Mouse (Mus musculus): Measurements from ENCODE around the gene Sox5. TPM values are rescaled to one million over a fixed set of nuclear protein-coding genes. Genes with fewer than 3 reads are reported as not detected.

Gene Sox5
- polyA plus RNA-seq, 1 experiment from 2014 or later, result 14.1 TPM

GRCm38 (mm10) chr6:143843933-143844700 lies 937.7 kb downstream of the Sox5 start:
- no peaks in the 10 kb centered on the region for H3K36me3 ChIP-seq
- H3K4me2 ChIP-seq, result no peak overlapping the region
- H3K4me3 ChIP-seq (replicated peaks), result no peak overlapping the region
- no peaks in the 10 kb centered on the region for H3K9me3 ChIP-seq (replicated peaks)
- no peaks in the 10 kb centered on the region for H3K27me3 ChIP-seq
- no peak overlapping the region for H3K9ac ChIP-seq
- ATAC-seq (replicated peaks; ENCODE audit: low FRiP score), result no peak
- 85% methylated on average over 10 of the region's 10 CpGs for WGBS
- H3K27ac ChIP-seq, result no peak overlapping the region
- no peaks in the 10 kb centered on the region for H3K4me1 ChIP-seq

DNA sequence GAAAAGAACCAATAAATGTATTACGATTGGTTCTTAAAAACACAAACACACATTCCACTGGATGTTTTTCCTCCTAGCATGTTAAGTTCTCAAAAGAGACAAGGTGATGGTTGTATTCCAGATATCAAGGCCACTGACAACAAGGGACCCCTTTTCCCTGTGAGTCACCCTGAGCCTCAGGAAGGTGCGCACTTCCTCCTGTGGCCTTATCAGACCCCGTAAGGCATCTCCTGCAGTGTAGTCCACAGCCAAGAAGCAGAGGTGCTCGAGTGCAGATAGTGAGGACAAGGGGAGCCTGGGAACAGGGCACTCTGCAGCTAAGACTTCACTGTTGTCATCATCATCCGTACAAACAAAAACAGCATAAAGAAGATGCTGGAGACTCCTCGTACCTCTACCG lies 939.8 kb downstream of the Sox5 start:
- no peak overlapping the region for H3K4me2 ChIP-seq
- no peak overlapping the region for H3K4me3 ChIP-seq (replicated peaks)

GRCm38 (mm10) chr6:143841109-143841638 lies 940.6 kb downstream of the Sox5 start:
- Histone ChIP-seq H3K4me1 (no peaks in the 10 kb centered on the region), H3K27ac (no peak overlapping the region), H3K36me3 (no peaks in the 10 kb centered on the region), H3K9ac (no peak overlapping the region), H3K27me3 (no peaks in the 10 kb centered on the region), H3K4me2 (no peak overlapping the region), H3K9me3 (replicated peaks) (no peaks in the 10 kb centered on the region), H3K4me3 (replicated peaks) (no peak overlapping the region)
- 87% methylated on average over 15 of the region's 15 CpGs for WGBS
- no peak for ATAC-seq (replicated peaks; ENCODE audit: low FRiP score)

More for the DNA sequence above, 939.8 kb downstream of the Sox5 start:
- WGBS, result 90% methylated on average over 7 of the region's 7 CpGs
- Histone ChIP-seq H3K9me3 (replicated peaks) (no peaks in the 10 kb centered on the region), H3K9ac (no peak overlapping the region), H3K4me1 (no peaks in the 10 kb centered on the region), H3K27me3 (no peaks in the 10 kb centered on the region), H3K27ac (no peak overlapping the region), H3K36me3 (no peaks in the 10 kb centered on the region)
- ATAC-seq (replicated peaks; ENCODE audit: low FRiP score), result no peak

GRCm38 (mm10) chr6:143838384-143839076 lies 943.2 kb downstream of the Sox5 start:
- ATAC-seq (replicated peaks; ENCODE audit: low FRiP score), result no peak
- Histone ChIP-seq H3K4me3 (replicated peaks) (no peak overlapping the region), H3K4me2 (no peak overlapping the region), H3K9ac (no peak overlapping the region), H3K4me1 (no peaks in the 10 kb centered on the region), H3K27me3 (no peaks in the 10 kb centered on the region), H3K36me3 (no peaks in the 10 kb centered on the region; the same call in 1 of the 2 replicates), H3K9me3 (replicated peaks) (no peaks in the 10 kb centered on the region), H3K27ac (no peak overlapping the region)
- WGBS, result 52% methylated on average over 9 of the region's 9 CpGs

GRCm38 (mm10) chr6:143835331-143835730 lies 946.4 kb downstream of the Sox5 start:
- no peaks in the 10 kb centered on the region for H3K9me3 ChIP-seq (replicated peaks)
- no peak overlapping the region for H3K4me2 ChIP-seq
- H3K4me3 ChIP-seq (replicated peaks), result no peak overlapping the region
- no peaks in the 10 kb centered on the region for H3K4me1 ChIP-seq
- no peak for ATAC-seq (replicated peaks; ENCODE audit: low FRiP score)
- no peak overlapping the region for H3K9ac ChIP-seq
- H3K27me3 ChIP-seq, result no peaks in the 10 kb centered on the region
- 83% methylated on average over 7 of the region's 7 CpGs for WGBS
- H3K27ac ChIP-seq, result no peak overlapping the region
- no peaks in the 10 kb centered on the region; the same call in 1 of the 2 replicates for H3K36me3 ChIP-seq

DNA sequence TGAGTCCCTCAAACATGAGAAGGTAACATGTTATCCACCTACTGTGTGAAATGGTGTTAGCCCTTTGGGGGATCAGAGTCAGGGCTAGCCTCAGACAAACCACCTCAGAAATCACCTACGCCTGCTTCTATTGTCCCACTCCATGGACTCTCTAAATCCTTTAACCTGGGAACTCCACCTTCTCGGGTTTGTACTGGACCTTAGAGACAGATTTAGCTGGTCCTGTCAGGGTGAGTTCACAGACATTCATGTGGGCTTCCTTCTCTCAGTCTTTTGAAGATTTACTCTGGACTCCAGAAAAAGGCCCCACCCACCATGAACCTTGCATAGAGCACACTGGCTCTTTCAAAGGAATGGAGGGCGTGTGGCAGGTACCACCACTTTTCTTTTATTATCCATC lies 947.8 kb downstream of the Sox5 start:
- ATAC-seq (replicated peaks; ENCODE audit: low FRiP score), result no peak
- WGBS, result 92% methylated on average over 3 of the region's 3 CpGs
- no peak overlapping the region for H3K4me3 ChIP-seq (replicated peaks)
- H3K4me1 ChIP-seq, result no peaks in the 10 kb centered on the region
- no peaks in the 10 kb centered on the region for H3K27me3 ChIP-seq
- H3K27ac ChIP-seq, result no peak overlapping the region
- no peak overlapping the region for H3K4me2 ChIP-seq
- no peak overlapping the region for H3K9ac ChIP-seq
- H3K9me3 ChIP-seq (replicated peaks), result no peaks in the 10 kb centered on the region
- no peaks in the 10 kb centered on the region; the same call in 1 of the 2 replicates for H3K36me3 ChIP-seq

DNA sequence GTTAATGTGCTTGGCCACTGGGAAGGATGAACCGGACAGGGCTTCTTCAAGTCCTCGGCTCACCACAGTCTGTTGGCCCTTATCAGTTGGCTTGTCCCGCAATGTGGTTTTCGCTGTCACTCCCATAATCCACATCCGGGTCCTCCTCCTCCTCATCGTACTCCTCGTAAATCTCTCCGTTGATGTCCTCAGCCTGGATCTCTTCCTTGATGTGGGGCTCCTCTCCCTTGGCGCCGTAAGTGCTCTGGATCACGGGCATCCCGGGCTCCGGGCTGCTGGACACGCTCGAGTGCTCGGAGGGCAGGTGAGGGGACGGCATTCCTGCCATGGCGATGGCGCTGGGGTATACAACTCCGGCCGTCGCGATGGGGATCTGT lies 948.6 kb downstream of the Sox5 start:
- H3K9me3 ChIP-seq (replicated peaks), result no peaks in the 10 kb centered on the region

DNA sequence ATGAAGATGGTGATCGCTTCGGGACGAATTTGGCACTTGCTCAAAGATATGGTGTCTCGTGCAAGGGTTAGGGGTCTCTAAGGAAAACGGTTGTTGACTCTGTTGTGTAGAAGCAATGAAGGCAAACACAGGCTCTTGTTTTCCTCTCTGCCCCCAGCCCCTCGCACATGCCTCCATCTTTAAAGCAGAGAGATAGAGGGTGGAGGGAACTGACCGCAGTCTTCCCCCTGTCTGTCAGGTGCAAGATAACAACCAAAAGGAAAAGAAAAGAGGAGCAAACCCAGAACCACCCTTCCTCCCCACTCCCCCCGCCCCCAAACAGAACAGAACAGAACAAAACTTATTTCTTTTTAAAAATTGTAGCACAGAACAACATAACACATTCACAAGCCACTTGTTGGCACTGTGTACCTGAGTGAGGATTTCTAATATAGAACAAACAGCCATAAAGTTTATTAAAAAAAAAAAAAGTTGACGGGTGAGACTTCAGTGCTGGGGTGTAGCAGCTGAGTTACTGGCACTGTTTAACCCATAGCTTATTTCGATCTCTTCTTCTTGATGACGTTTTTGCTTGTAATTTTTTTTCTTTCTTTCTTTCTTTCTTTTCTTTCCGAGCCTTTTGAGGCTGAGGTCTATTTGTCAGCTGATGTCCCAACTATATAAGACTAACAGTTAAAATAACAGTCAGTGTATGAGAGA lies 949.1 kb downstream of the Sox5 start:
- Histone ChIP-seq H3K4me1 (no peaks in the 10 kb centered on the region), H3K4me2 (no peak overlapping the region), H3K4me3 (replicated peaks) (no peak overlapping the region), H3K27ac (no peak overlapping the region), H3K9me3 (replicated peaks) (no peaks in the 10 kb centered on the region), H3K9ac (no peak overlapping the region), H3K27me3 (no peaks in the 10 kb centered on the region), H3K36me3 (no peaks in the 10 kb centered on the region; the same call in 1 of the 2 replicates)
- no peak for ATAC-seq (replicated peaks; ENCODE audit: low FRiP score)
- WGBS, result 86% methylated on average over 12 of the region's 12 CpGs

More for the DNA sequence above, 948.6 kb downstream of the Sox5 start:
- ATAC-seq (replicated peaks; ENCODE audit: low FRiP score), result no peak
- 75% methylated on average over 23 of the region's 23 CpGs for WGBS
- Histone ChIP-seq H3K4me2 (no peak overlapping the region), H3K27me3 (no peaks in the 10 kb centered on the region), H3K36me3 (no peaks in the 10 kb centered on the region; the same call in 1 of the 2 replicates), H3K4me1 (no peaks in the 10 kb centered on the region), H3K9ac (no peak overlapping the region), H3K4me3 (replicated peaks) (no peak overlapping the region), H3K27ac (no peak overlapping the region)

- Histone ChIP-seq H3K4me1 (no peaks in the 10 kb centered on the region), H3K4me2 (no peak overlapping the region), H3K9ac (no peak overlapping the region), H3K27me3 (no peaks in the 10 kb centered on the region), H3K4me3 (replicated peaks) (no peak overlapping the region), H3K9me3 (replicated peaks) (no peaks in the 10 kb centered on the region), H3K36me3 (no peaks in the 10 kb centered on the region; the same call in 1 of the 2 replicates), H3K27ac (no peak overlapping the region)
- ATAC-seq (replicated peaks; ENCODE audit: low FRiP score), result no peak
- WGBS, result 41% methylated on average over 4 of the region's 4 CpGs
Measured at GRCm38 (mm10) chr6:143831246-143831645, 950.5 kb downstream of the Sox5 start.

DNA sequence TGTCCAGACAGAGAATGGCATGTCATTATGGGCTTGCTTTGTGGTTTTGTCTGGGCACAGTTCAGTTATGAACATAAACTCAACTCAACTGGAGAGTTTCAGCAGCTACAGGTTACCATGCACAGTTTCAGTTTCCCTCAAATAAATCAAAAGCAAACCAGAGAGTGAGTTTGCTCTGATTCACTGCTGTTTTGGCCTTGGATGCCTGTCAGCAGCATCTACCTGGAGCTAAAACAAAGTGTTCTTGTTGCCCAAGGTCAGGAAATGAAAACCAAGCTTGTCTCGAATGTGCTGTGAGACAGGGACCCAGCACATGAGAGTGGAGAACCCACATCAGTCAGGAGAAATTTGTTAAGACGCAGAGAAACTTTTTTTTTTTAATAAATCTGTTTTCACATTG lies 951.6 kb downstream of the Sox5 start:
- Histone ChIP-seq H3K36me3 (no peaks in the 10 kb centered on the region; the same call in 1 of the 2 replicates), H3K27ac (no peak overlapping the region), H3K27me3 (no peaks in the 10 kb centered on the region), H3K9me3 (replicated peaks) (no peaks in the 10 kb centered on the region), H3K9ac (no peak overlapping the region), H3K4me3 (replicated peaks) (no peak overlapping the region), H3K4me1 (no peaks in the 10 kb centered on the region), H3K4me2 (no peak overlapping the region)
- 50% methylated on average over 2 of the region's 2 CpGs for WGBS
- ATAC-seq (replicated peaks; ENCODE audit: low FRiP score), result no peak

DNA sequence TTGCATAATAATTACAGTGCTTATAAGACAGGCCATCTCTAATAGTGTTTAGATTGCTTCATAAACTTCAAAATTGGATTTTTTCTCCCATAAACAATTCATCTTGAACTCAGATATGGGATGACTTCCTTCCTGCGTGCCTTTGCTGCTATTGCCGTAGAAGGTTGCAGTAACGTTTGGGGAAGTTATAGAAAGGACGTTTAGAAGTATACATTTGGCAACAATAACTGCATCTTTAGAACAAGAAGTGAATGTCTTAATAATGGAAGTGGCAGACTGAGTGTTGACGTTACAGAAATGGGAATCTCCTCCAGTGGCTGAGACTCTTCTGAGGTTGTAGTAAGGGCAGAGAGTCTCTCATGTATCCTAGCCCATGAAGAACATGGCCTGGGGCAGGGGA lies 955.0 kb downstream of the Sox5 start:
- Histone ChIP-seq H3K36me3 (no peaks in the 10 kb centered on the region), H3K27me3 (no peaks in the 10 kb centered on the region), H3K9me3 (replicated peaks) (no peaks in the 10 kb centered on the region), H3K27ac (no peak overlapping the region), H3K4me2 (no peak overlapping the region), H3K4me3 (replicated peaks) (no peak overlapping the region), H3K4me1 (no peaks in the 10 kb centered on the region), H3K9ac (no peak overlapping the region)
- WGBS, result 85% methylated on average over 5 of the region's 5 CpGs
- no peak for ATAC-seq (replicated peaks; ENCODE audit: low FRiP score)

DNA sequence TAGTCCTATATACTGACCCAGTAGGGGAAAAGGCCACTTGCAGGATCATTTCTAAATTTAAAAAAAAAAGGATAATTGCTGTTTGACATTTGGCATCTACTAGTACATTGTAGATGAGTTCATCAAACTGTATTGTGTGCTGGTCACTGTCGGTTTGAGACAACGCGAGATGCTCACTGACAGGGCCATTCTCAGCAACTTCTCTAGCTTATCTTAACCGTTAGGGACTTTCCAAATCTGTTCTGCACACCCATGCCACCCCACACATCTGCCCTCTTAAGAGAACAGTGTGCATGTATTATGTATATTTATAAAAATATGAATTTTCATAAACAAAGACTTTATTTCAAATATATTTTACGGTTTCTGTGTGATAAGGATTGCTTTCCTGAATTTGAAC lies 955.8 kb downstream of the Sox5 start:
- no peaks in the 10 kb centered on the region for H3K36me3 ChIP-seq
- no peaks in the 10 kb centered on the region for H3K9me3 ChIP-seq (replicated peaks)
- no peak overlapping the region for H3K27ac ChIP-seq
- no peak for ATAC-seq (replicated peaks; ENCODE audit: low FRiP score)
- no peaks in the 10 kb centered on the region for H3K4me1 ChIP-seq
- no peaks in the 10 kb centered on the region for H3K27me3 ChIP-seq
- H3K9ac ChIP-seq, result no peak overlapping the region
- no peak overlapping the region for H3K4me2 ChIP-seq
- H3K4me3 ChIP-seq (replicated peaks), result no peak overlapping the region
- WGBS, result 90% methylated on average over 5 of the region's 5 CpGs

Data from kidney, embryonic 15.5 days (tissue).